Mouse (Mus musculus) stomach, embryonic 16.5 days (tissue): ENCODE data around the gene Abhd5. TPM values are rescaled to one million over a fixed set of nuclear protein-coding genes. Genes with fewer than 3 reads are reported as not detected.

Source experiments
- ATAC-seq: fragments of 200-750 bp; cut with Nextera tagmentation; 2 replicates; pipeline ENCODE4 v1.8.0; 2017; ENCODE audit warnings: moderate number of reproducible peaks, moderate TSS enrichment; ENCODE audit not compliant: insufficient read depth, low FRiP score
- H3K27ac ChIP-seq: fragments of 300-500 bp; sonication (generic); 2 replicates; pipeline ENCODE4 v1.5.1; 2014; ENCODE audit warnings: low read length
- H3K27me3 ChIP-seq: fragments of 300-500 bp; sonication (generic); 2 replicates; pipeline ENCODE4 v1.6.1; 2014; ENCODE audit warnings: low read length, control low read depth, mixed read lengths; ENCODE audit not compliant: control insufficient read depth, insufficient read depth
- H3K36me3 ChIP-seq: fragments of 300-500 bp; sonication (generic); 2 replicates; pipeline ENCODE4 v1.6.1; 2014; ENCODE audit warnings: low read length; ENCODE audit not compliant: control insufficient read depth, insufficient read depth
- H3K4me1 ChIP-seq: fragments of 300-500 bp; sonication (generic); 2 replicates; pipeline ENCODE4 v1.6.1; 2014; ENCODE audit warnings: low read length, control low read depth, mixed read lengths; ENCODE audit not compliant: control insufficient read depth, insufficient read depth
- H3K4me2 ChIP-seq: fragments of 300-500 bp; sonication (generic); 2 replicates; pipeline ENCODE4 v1.6.1; 2014; ENCODE audit warnings: low read depth, low read length, mixed read lengths
- H3K4me3 ChIP-seq: fragments of 300-500 bp; sonication (generic); replicated peaks from 2 replicates; pipeline ENCODE4 v1.5.1; 2014; ENCODE audit warnings: mild to moderate bottlenecking, low read length
- H3K9ac ChIP-seq: fragments of 300-500 bp; sonication (generic); 2 replicates; pipeline ENCODE4 v1.6.1; 2014; ENCODE audit warnings: low read length
- H3K9me3 ChIP-seq: fragments of 300-500 bp; sonication (generic); replicated peaks from 2 replicates; pipeline ENCODE4 v1.6.1; 2016; ENCODE audit warnings: low read length, control low read depth; ENCODE audit not compliant: control insufficient read depth
- WGBS: fragments of 180-500 bp; shearing (Covaris S2); extraction: QIAGEN DNeasy Blood & Tissue Kit; methylation state at CpG from one replicate; pipeline ENCODE4 v1.1.7; 2014; 5-methylcytosine and 5-hydroxymethylcytosine counted together
- polyA plus RNA-seq: library from polyadenylated mRNA; unstranded; fragments of >200 nt; fragmentation: Nextera tagmentation; extraction: Ambion mirVana; gene quantifications from 2 replicates; pipeline ENCODE4 v1.2.1, GENCODE M21; 2015

The Abhd5 gene
- polyA plus RNA-seq, 1 experiment from 2014 or later, result 27.8 TPM

DNA sequence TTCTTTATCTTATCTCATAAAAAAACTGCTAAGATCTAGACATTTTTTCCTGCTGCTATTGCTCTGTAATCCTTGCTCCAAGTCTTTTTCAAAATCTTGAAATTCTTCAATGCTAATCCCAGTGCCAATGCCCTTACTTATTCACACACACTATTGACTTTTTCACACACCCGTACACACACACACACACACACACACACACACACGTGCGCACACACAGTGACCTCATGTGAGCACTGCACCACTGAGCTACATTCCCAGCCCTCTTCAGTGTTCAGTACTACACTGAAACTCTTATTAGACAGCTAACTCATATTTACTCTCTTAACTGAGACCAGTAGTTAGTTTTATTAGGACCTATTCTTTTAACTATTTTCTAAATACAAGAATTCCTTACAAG lies 2.8 kb downstream of the Abhd5 start:
- H3K27me3 ChIP-seq, result no peaks in the 10 kb centered on the region
- H3K9ac ChIP-seq, result no peak overlapping the region
- no peak overlapping the region for H3K4me2 ChIP-seq
- ATAC-seq, result no peak
- H3K9me3 ChIP-seq, result no peaks in the 10 kb centered on the region
- 64% methylated on average over 3 of the region's 3 CpGs for WGBS
- H3K36me3 ChIP-seq, result no peaks in the 10 kb centered on the region
- H3K27ac ChIP-seq, result no peak overlapping the region
- H3K4me3 ChIP-seq, result no peak overlapping the region
- H3K4me1 ChIP-seq, result peaks cover 6% of the 10 kb centered on the region

DNA sequence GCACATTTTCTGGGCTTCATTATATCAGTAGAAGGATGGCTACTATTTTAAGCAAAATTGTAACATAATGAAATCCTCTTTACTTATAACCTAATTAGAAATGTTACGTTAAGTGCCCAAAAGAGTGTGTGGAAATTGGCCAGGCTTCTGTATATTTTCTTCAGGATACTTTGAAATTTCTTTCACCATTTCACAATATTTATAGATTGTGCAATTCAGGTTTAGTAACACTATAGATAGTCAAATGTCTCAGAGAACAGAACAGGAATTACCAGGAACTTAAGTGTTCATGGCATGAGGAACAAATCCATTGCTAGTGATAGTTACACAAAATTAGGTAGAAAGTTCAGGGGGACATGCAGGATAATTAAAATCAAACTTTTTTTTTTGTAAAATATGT lies 5.7 kb downstream of the Abhd5 start:
- H3K9ac ChIP-seq, result no peak overlapping the region
- no peaks in the 10 kb centered on the region for H3K36me3 ChIP-seq
- H3K27me3 ChIP-seq, result no peaks in the 10 kb centered on the region
- peaks cover 3% of the 10 kb centered on the region for H3K4me1 ChIP-seq
- WGBS, result 88% methylated on average over 1 of the region's 1 CpGs
- H3K9me3 ChIP-seq, result no peaks in the 10 kb centered on the region
- no peak overlapping the region for H3K4me3 ChIP-seq
- no peak overlapping the region for H3K4me2 ChIP-seq
- no peak for ATAC-seq
- no peak overlapping the region for H3K27ac ChIP-seq

DNA sequence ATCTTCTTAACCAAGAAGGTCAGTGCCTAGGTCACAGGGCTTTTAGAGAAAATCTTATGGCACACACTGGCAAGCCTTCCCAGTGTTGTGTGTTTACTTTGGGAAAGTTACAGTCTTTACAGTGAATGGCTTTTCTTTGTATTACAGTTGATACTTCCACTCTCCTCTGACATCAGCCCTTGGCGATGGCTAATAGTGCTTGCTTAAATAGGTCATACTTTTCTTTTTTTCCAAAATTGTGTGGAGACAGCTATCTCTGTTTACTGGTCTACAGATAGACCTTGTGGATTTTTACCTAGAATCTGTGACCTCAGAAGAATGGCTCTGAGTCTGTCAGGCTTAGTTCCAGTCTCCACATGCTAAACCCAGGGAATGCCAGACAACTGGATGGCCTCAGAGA lies 6.2 kb downstream of the Abhd5 start:
- H3K4me1 ChIP-seq, result peaks cover 3% of the 10 kb centered on the region
- 77% methylated on average over 1 of the region's 1 CpGs for WGBS
- no peak for ATAC-seq

DNA sequence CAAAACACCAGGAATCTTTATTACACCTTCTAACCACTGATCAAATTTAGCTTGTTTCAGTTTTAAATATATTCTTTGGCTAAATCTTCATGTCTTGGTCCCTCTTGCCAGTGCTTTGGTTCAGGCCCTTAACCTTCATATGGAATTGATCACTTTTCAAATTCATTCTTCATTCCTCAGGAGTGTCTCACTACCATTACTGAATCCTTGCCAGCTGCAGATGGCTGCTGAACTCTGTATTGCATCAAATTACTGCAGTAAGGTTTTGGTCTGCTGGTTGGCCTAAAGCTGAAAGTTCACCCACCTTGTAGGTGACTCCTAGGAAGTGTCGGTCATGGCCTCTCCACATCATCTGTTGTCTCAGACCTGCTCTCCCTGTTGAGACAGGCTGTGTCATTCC lies 12.8 kb downstream of the Abhd5 start:
- 93% methylated on average over 1 of the region's 1 CpGs for WGBS

More for the DNA sequence above, 6.2 kb downstream of the Abhd5 start:
- no peak overlapping the region for H3K9ac ChIP-seq
- H3K27me3 ChIP-seq, result no peaks in the 10 kb centered on the region
- no peaks in the 10 kb centered on the region for H3K9me3 ChIP-seq
- no peak overlapping the region for H3K4me2 ChIP-seq
- no peak overlapping the region for H3K4me3 ChIP-seq
- H3K27ac ChIP-seq, result peak overlapping the region; percentile 58; the same call in 1 of the 2 replicates
- no peaks in the 10 kb centered on the region for H3K36me3 ChIP-seq

DNA sequence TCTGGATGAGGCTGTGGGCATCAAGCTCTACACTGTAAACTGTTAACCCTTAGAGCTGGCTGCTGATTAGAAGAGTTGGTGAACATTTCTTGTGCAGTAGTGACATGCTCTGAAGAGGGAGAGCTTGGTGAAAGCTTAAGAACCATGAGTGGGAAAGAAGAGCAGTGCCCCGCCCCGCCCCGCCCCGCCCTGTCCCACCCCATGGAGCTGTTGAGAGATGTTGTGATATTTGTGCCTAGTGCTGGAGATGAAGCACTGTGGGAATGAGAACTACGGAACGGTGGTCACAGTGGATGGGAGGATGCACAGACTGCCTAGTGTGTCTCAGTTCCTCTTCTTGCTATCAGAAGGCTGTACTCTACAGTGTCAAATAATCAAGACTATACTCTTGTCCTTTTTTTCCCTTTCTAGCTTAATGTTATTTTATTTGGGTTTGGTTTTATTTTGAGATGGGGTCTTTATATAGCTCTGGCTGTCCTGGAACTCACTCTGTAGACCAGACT lies 18.9 kb downstream of the Abhd5 start:
- H3K36me3 ChIP-seq, result no peaks in the 10 kb centered on the region
- no peaks in the 10 kb centered on the region for H3K27me3 ChIP-seq
- H3K9ac ChIP-seq, result no peak overlapping the region
- H3K9me3 ChIP-seq, result no peaks in the 10 kb centered on the region
- no peak for ATAC-seq
- no peak overlapping the region for H3K4me3 ChIP-seq
- H3K4me1 ChIP-seq, result peaks cover 3% of the 10 kb centered on the region; the same call in 1 of the 2 replicates
- no peak overlapping the region for H3K4me2 ChIP-seq
- 90% methylated on average over 6 of the region's 6 CpGs for WGBS
- H3K27ac ChIP-seq, result no peak overlapping the region

More for the DNA sequence above, 12.8 kb downstream of the Abhd5 start:
- Histone ChIP-seq H3K9ac (no peak overlapping the region), H3K4me3 (no peak overlapping the region), H3K27me3 (no peaks in the 10 kb centered on the region), H3K27ac (no peak overlapping the region), H3K4me2 (no peak overlapping the region), H3K36me3 (no peaks in the 10 kb centered on the region), H3K4me1 (no peaks in the 10 kb centered on the region), H3K9me3 (no peaks in the 10 kb centered on the region)
- ATAC-seq, result no peak

DNA sequence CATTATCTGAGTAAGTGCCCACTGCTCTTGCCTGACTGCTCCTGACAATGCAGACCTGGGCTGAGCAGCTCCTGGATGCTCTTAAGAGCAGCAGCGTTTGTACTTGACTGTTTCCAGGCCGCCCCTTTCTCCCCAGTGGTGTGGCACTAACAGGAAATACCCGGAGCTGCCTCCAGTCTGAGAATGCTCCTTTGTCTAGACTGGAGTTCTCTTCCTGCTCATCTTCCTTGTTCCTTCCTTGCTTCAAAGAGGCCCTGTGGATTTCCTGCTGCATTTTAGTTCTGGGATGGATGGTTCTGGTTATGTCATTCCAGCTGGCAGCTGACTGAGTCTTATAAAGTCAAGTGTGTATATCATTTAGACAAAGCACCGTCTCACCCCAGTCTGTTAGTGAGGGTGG lies 21.1 kb downstream of the Abhd5 start:
- H3K27ac ChIP-seq, result no peak overlapping the region
- no peak for ATAC-seq
- peaks cover 3% of the 10 kb centered on the region; the same call in 1 of the 2 replicates for H3K4me1 ChIP-seq
- no peaks in the 10 kb centered on the region for H3K27me3 ChIP-seq
- no peak overlapping the region for H3K4me3 ChIP-seq
- no peak overlapping the region for H3K4me2 ChIP-seq
- H3K9ac ChIP-seq, result no peak overlapping the region
- H3K36me3 ChIP-seq, result no peaks in the 10 kb centered on the region
- 33% methylated on average over 4 of the region's 4 CpGs for WGBS
- H3K9me3 ChIP-seq, result no peaks in the 10 kb centered on the region

DNA sequence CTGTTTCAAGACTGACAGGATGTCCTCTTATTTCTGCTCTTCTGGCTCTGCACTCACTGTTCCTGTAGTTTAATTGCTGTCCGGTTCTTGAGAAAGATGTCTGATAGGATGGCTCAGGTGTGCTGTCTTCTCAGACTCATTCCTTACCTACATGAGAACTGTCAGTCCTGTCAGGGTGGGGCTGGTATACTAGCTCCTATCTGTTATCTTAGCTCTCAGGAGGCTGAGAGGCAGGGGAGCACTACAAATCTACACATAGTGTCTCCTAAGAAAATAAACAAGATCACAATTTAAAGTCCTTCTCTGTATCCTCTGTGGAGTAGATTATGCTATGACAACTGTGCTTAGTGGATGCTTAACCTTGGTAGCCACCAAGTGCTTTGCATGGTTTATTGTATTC lies 21.6 kb downstream of the Abhd5 start:
- ATAC-seq, result no peak
- WGBS, result 71% methylated on average over 1 of the region's 1 CpGs
- no peaks in the 10 kb centered on the region for H3K36me3 ChIP-seq

DNA sequence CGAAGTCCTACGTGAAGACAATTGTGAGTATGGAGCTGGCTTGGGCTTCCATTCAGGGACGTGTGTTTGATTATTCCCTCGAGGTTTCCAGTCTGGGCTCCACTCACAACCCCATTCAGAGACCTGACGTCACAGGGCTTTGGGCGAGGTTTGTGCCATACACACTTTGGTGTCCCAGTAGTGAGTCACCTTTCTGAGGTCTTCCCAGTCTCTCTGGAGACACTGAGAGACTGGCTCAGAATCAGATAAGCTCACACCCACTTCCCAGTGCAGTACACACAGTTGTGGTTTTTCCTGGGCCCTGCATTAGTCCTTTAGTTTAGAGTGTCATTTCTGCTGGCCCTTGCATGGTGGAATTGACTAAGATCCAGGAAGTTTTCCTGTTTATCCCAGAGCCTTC lies 27.6 kb downstream of the Abhd5 start:
- Histone ChIP-seq H3K36me3 (peaks cover 4% of the 10 kb centered on the region; the same call in 1 of the 2 replicates), H3K27ac (no peak overlapping the region), H3K4me3 (no peak overlapping the region), H3K4me2 (no peak overlapping the region), H3K9ac (no peak overlapping the region), H3K9me3 (no peaks in the 10 kb centered on the region), H3K27me3 (no peaks in the 10 kb centered on the region), H3K4me1 (no peaks in the 10 kb centered on the region; the same call in 1 of the 2 replicates)
- no peak for ATAC-seq
- 84% methylated on average over 6 of the region's 6 CpGs for WGBS

More for the DNA sequence above, 21.6 kb downstream of the Abhd5 start:
- Histone ChIP-seq H3K4me3 (no peak overlapping the region), H3K4me2 (no peak overlapping the region), H3K9ac (no peak overlapping the region), H3K27ac (no peak overlapping the region), H3K9me3 (no peaks in the 10 kb centered on the region), H3K4me1 (peaks cover 3% of the 10 kb centered on the region; the same call in 1 of the 2 replicates), H3K27me3 (no peaks in the 10 kb centered on the region)

DNA sequence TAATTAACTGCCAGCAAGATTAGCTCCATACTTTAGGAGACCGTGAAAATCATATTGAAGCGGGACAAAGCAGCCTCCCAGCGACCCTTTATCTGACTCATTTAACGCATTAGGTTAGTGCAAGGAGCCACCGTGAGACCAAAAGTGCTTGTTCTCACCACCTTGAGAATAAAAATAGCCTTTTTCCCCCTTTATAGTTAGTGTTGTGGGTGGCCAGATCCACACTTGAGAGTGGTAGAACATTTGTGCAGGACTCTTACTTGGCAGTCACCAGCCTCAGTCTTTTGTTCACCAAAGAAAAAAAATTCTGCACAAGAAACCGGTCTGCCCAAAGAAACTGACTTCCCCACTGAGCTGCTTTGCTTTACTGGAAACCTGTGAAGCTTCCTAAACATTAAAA lies 29.6 kb downstream of the Abhd5 start:
- no peak overlapping the region for H3K9ac ChIP-seq
- 88% methylated on average over 6 of the region's 6 CpGs for WGBS
- no peak overlapping the region for H3K4me2 ChIP-seq
- H3K27ac ChIP-seq, result no peak overlapping the region
- no peaks in the 10 kb centered on the region for H3K9me3 ChIP-seq
- ATAC-seq, result no peak
- no peak overlapping the region for H3K4me3 ChIP-seq
- peaks cover 4% of the 10 kb centered on the region; the same call in 1 of the 2 replicates for H3K36me3 ChIP-seq
- no peaks in the 10 kb centered on the region; the same call in 1 of the 2 replicates for H3K4me1 ChIP-seq
- no peaks in the 10 kb centered on the region for H3K27me3 ChIP-seq
